Mouse (Mus musculus) C2C12 (cell line): ENCODE data around the gene Polr2i.
"Not testable (repeated sequence)": the region's sequence is repeated elsewhere in the genome, so short reads cannot be mapped to it uniquely, and the experiment has no call there.

Source experiments
- CTCF ChIP-seq: IDR thresholded peaks from one replicate; pipeline ENCODE4 v1.5.1; 2011; ENCODE audit not compliant: control insufficient read depth, insufficient read depth, insufficient read length
- MYOG ChIP-seq: IDR thresholded peaks from one replicate; pipeline ENCODE4 v1.6.1; 2011; ENCODE audit not compliant: control insufficient read depth, insufficient read length; ENCODE audit errors: extremely low read depth

GRCm38 (mm10) chr7:30206364-30206763 is 25.4 kb upstream of the Polr2i start:
- TF ChIP-seq CTCF, MYOG: not testable (repeated sequence)
